Mouse (Mus musculus): ENCODE results near the gene Mrpl14. TPM values are rescaled to one million over a fixed set of nuclear protein-coding genes. Genes with fewer than 3 reads are reported as not detected.

Mrpl14 gene
- polyA plus RNA-seq, 1 experiment from 2014 or later, result 113 TPM

- Histone ChIP-seq H3K4me1 (ENCODE audit: insufficient read depth) (peaks cover 34% of the 10 kb centered on the region), H3K27me3 (ENCODE audit: insufficient read depth, low read length) (no peaks in the 10 kb centered on the region), H3K9me3 (ENCODE audit: low read length) (no peaks in the 10 kb centered on the region), H3K4me2 (ENCODE audit: low read depth, low read length) (no peak overlapping the region), H3K27ac (ENCODE audit: low read depth) (no peak overlapping the region), H3K9ac (replicated peaks) (0 out of 2 replicates have a peak overlapping the region, but pooled peaks have one; percentile 16), H3K4me3 (ENCODE audit: low read depth, low read length) (no peak overlapping the region), H3K36me3 (replicated peaks; ENCODE audit: insufficient read depth, low read length) (peaks cover 4% of the 10 kb centered on the region; the same call in 1 of the 2 replicates)
- DNase-seq (no peak), ATAC-seq (no peak)
- 81% methylated on average over 3 of the region's 3 CpGs for WGBS (ENCODE audit: insufficient replicate concordance)
- TF ChIP-seq EP300 (IDR thresholded peaks at IDR 0.05; ENCODE audit: low read depth) (no peak), CTCF (IDR thresholded peaks at IDR 0.05; ENCODE audit: low read depth) (no peak)
Measured at GRCm38 (mm10) chr17:45699039-45699740, 13.1 kb downstream of the Mrpl14 start.

- WGBS (ENCODE audit: insufficient replicate concordance), result 62% methylated on average over 10 of the region's 16 CpGs
- Histone ChIP-seq H3K4me2 (ENCODE audit: low read depth, low read length) (no peak overlapping the region), H3K4me1 (ENCODE audit: insufficient read depth) (peaks cover 26% of the 10 kb centered on the region), H3K4me3 (ENCODE audit: low read depth, low read length) (no peak overlapping the region), H3K36me3 (replicated peaks; ENCODE audit: insufficient read depth, low read length) (peaks cover 4% of the 10 kb centered on the region; the same call in 1 of the 2 replicates), H3K9me3 (ENCODE audit: low read length) (no peaks in the 10 kb centered on the region), H3K27ac (ENCODE audit: low read depth) (0 out of 2 replicates have a peak overlapping the region, but pooled peaks have one; percentile 34), H3K27me3 (ENCODE audit: insufficient read depth, low read length) (no peaks in the 10 kb centered on the region), H3K9ac (replicated peaks) (no peak overlapping the region)
- no peak for DNase-seq
- peak; percentile 57 for ATAC-seq
- TF ChIP-seq EP300 (IDR thresholded peaks at IDR 0.05; ENCODE audit: low read depth), result no peak
- no peak for TF ChIP-seq CTCF (IDR thresholded peaks at IDR 0.05; ENCODE audit: low read depth)
Measured at GRCm38 (mm10) chr17:45700496-45701235, 14.5 kb downstream of the Mrpl14 start.

GRCm38 (mm10) chr17:45701236-45701591 lies 15.1 kb downstream of the Mrpl14 start:
- Histone ChIP-seq H3K4me3 (ENCODE audit: low read depth, low read length) (no peak overlapping the region), H3K27me3 (ENCODE audit: insufficient read depth, low read length) (no peaks in the 10 kb centered on the region), H3K9me3 (ENCODE audit: low read length) (no peaks in the 10 kb centered on the region), H3K36me3 (replicated peaks; ENCODE audit: insufficient read depth, low read length) (peaks cover 4% of the 10 kb centered on the region; the same call in 1 of the 2 replicates), H3K9ac (replicated peaks) (no peak overlapping the region), H3K4me2 (ENCODE audit: low read depth, low read length) (no peak overlapping the region), H3K27ac (ENCODE audit: low read depth) (no peak overlapping the region), H3K4me1 (ENCODE audit: insufficient read depth) (peaks cover 25% of the 10 kb centered on the region)
- WGBS (ENCODE audit: insufficient replicate concordance), result 61% methylated on average over 9 of the region's 9 CpGs
- no peak for DNase-seq
- ATAC-seq, result no peak
- TF ChIP-seq EP300 (IDR thresholded peaks at IDR 0.05; ENCODE audit: low read depth), result no peak
- no peak for TF ChIP-seq CTCF (IDR thresholded peaks at IDR 0.05; ENCODE audit: low read depth)

- Histone ChIP-seq H3K4me2 (ENCODE audit: low read depth, low read length) (no peak overlapping the region), H3K27me3 (ENCODE audit: insufficient read depth, low read length) (no peaks in the 10 kb centered on the region), H3K4me3 (ENCODE audit: low read depth, low read length) (no peak overlapping the region), H3K9ac (replicated peaks) (no peak overlapping the region), H3K36me3 (replicated peaks; ENCODE audit: insufficient read depth, low read length) (peaks cover 2% of the 10 kb centered on the region; the same call in 1 of the 2 replicates), H3K4me1 (ENCODE audit: insufficient read depth) (peaks cover 25% of the 10 kb centered on the region), H3K27ac (ENCODE audit: low read depth) (no peak overlapping the region), H3K9me3 (ENCODE audit: low read length) (no peaks in the 10 kb centered on the region)
- peak; percentile 52 for DNase-seq
- 29% methylated on average over 4 of the region's 4 CpGs for WGBS (ENCODE audit: insufficient replicate concordance)
- TF ChIP-seq CTCF (IDR thresholded peaks at IDR 0.05; ENCODE audit: low read depth) (no peak), EP300 (IDR thresholded peaks at IDR 0.05; ENCODE audit: low read depth) (peak; percentile 52; the same call in 1 of the 2 replicates)
- ATAC-seq, result peak; percentile 86
Measured at GRCm38 (mm10) chr17:45702254-45702653, 16.1 kb downstream of the Mrpl14 start.

- WGBS (ENCODE audit: insufficient replicate concordance), result 34% methylated on average over 7 of the region's 7 CpGs
- H3K27ac ChIP-seq (ENCODE audit: low read depth), result no peak overlapping the region
- TF ChIP-seq CTCF (IDR thresholded peaks at IDR 0.05; ENCODE audit: low read depth), result no peak
- no peak for TF ChIP-seq EP300 (IDR thresholded peaks at IDR 0.05; ENCODE audit: low read depth)
- H3K9me3 ChIP-seq (ENCODE audit: low read length), result no peaks in the 10 kb centered on the region
- H3K4me3 ChIP-seq (ENCODE audit: low read depth, low read length), result no peak overlapping the region
- H3K4me2 ChIP-seq (ENCODE audit: low read depth, low read length), result peak overlapping the region; percentile 13; the same call in 1 of the 2 replicates
- DNase-seq (no peak), ATAC-seq (peak; percentile 34; the same call in 1 of the 2 replicates)
- H3K9ac ChIP-seq (replicated peaks), result no peak overlapping the region; the same call in 1 of the 2 replicates
- peaks cover 25% of the 10 kb centered on the region for H3K4me1 ChIP-seq (ENCODE audit: insufficient read depth)
- no peaks in the 10 kb centered on the region; the same call in 1 of the 2 replicates for H3K36me3 ChIP-seq (replicated peaks; ENCODE audit: insufficient read depth, low read length)
- H3K27me3 ChIP-seq (ENCODE audit: insufficient read depth, low read length), result no peaks in the 10 kb centered on the region
Measured at GRCm38 (mm10) chr17:45703187-45703586, 17.1 kb downstream of the Mrpl14 start.

- TF ChIP-seq EP300 (IDR thresholded peaks at IDR 0.05; ENCODE audit: low read depth) (no peak), CTCF (IDR thresholded peaks at IDR 0.05; ENCODE audit: low read depth) (no peak)
- H3K9ac ChIP-seq (replicated peaks), result no peak overlapping the region
- 49% methylated on average over 5 of the region's 5 CpGs for WGBS (ENCODE audit: insufficient replicate concordance)
- no peaks in the 10 kb centered on the region for H3K9me3 ChIP-seq (ENCODE audit: low read length)
- H3K27me3 ChIP-seq (ENCODE audit: insufficient read depth, low read length), result no peaks in the 10 kb centered on the region
- no peak overlapping the region for H3K27ac ChIP-seq (ENCODE audit: low read depth)
- peaks cover 13% of the 10 kb centered on the region for H3K4me1 ChIP-seq (ENCODE audit: insufficient read depth)
- no peak for DNase-seq
- no peak overlapping the region for H3K4me3 ChIP-seq (ENCODE audit: low read depth, low read length)
- no peaks in the 10 kb centered on the region for H3K36me3 ChIP-seq (replicated peaks; ENCODE audit: insufficient read depth, low read length)
- H3K4me2 ChIP-seq (ENCODE audit: low read depth, low read length), result no peak overlapping the region
- ATAC-seq, result no peak
Measured at GRCm38 (mm10) chr17:45706796-45707195, 20.7 kb downstream of the Mrpl14 start.
